Mouse (Mus musculus): Measurements from ENCODE around the gene Ptges2.

GRCm38 (mm10) chr2:32392063-32392462 lies 3.6 kb upstream of the Ptges2 start:
- TF ChIP-seq JUND (IDR thresholded peaks at IDR 0.05; ENCODE audit: low read depth, low read length) (no peak), ZNF384 (IDR thresholded peaks at IDR 0.05; ENCODE audit: low read depth, low read length) (no peak), POLR2A (IDR thresholded peaks at IDR 0.05; ENCODE audit: control insufficient read depth in 1 of 2, insufficient read depth in 1 of 2, low read depth in 1 of 2, low read length in 2 of 2, poor library complexity in 1 of 2) (no peak), TAL1 (IDR thresholded peaks at IDR 0.05; ENCODE audit: low read length) (no peak), MXI1 (IDR thresholded peaks at IDR 0.05; ENCODE audit: low read depth, low read length) (no peak), EP300 (IDR thresholded peaks at IDR 0.05; ENCODE audit: low read depth in 1 of 2, low read length in 2 of 2) (no peak), GATA1 (IDR thresholded peaks at IDR 0.05; ENCODE audit: low read depth, low read length) (no peak), CTCF (IDR thresholded peaks at IDR 0.05 in 2 of 3, conservative IDR thresholded peaks at IDR 0.05 in 1 of 3; ENCODE audit: control insufficient read depth in 1 of 3, insufficient read depth in 1 of 3, low read depth in 2 of 3, low read length in 3 of 3, poor library complexity in 1 of 3, severe bottlenecking in 1 of 3) (no peak), ELF1 (IDR thresholded peaks at IDR 0.05; ENCODE audit: low read depth, low read length) (no peak), USF1 (IDR thresholded peaks at IDR 0.05; ENCODE audit: low read depth, low read length) (no peak), POLR2AphosphoS5 (IDR thresholded peaks at IDR 0.05; ENCODE audit: borderline replicate concordance, low read depth, low read length) (no peak)

All from MEL (cell line).